Mouse (Mus musculus) CH12.LX (cell line): ENCODE results near the gene Slc25a45. TPM values are rescaled to one million over a fixed set of nuclear protein-coding genes. Genes with fewer than 3 reads are reported as not detected.
A peak's percentile ranks its signal among the peaks of the same experiment; 100 is the strongest.

Source experiments
- DNase-seq: peaks from one replicate; pipeline ENCODE4 v3.0.0-alpha.2; 2013; ENCODE audit errors: extremely low read depth
- H3K27ac ChIP-seq: 2 replicates; pipeline ENCODE4 v1.5.1; 2012; ENCODE audit warnings: low read depth, mild to moderate bottlenecking, control low read depth, moderate library complexity; ENCODE audit not compliant: insufficient read depth
- H3K27me3 ChIP-seq: replicated peaks from 2 replicates; pipeline ENCODE3; 2012; ENCODE audit warnings: inconsistent platforms
- H3K36me3 ChIP-seq, 2 experiments: replicated peaks in 1 of 2; 2 replicates each; pipeline versions ENCODE3 to v1.6.1; 2012; ENCODE audit warnings: inconsistent platforms in 1 of 2, low read length in 1 of 2, mild to moderate bottlenecking in 1 of 2, mixed read lengths in 1 of 2, moderate library complexity in 1 of 2; ENCODE audit not compliant: control insufficient read depth in 1 of 2, insufficient read depth in 1 of 2
- H3K4me1 ChIP-seq, 2 experiments: 2 replicates each; pipeline ENCODE4 v1.6.1; 2012; ENCODE audit warnings: inconsistent platforms in 1 of 2, moderate library complexity in 1 of 2; ENCODE audit not compliant: insufficient read depth in 2 of 2, control insufficient read depth in 1 of 2
- H3K4me2 ChIP-seq: 2 replicates; pipeline ENCODE4 v1.6.1; 2012; ENCODE audit warnings: low read depth, mild to moderate bottlenecking, control low read depth; ENCODE audit not compliant: poor library complexity, insufficient read depth, severe bottlenecking
- H3K4me3 ChIP-seq, 3 experiments: fragments of 150-350 bp in 1 of 3; sonication (generic) in 1 of 3; replicated peaks in 1 of 3; 2 replicates each; pipeline versions ENCODE3 to v1.5.1; 2011 to 2012; ENCODE audit warnings: low read depth in 2 of 3, low read length in 2 of 3, mild to moderate bottlenecking in 2 of 3, moderate library complexity in 2 of 3, control low read depth in 1 of 3, improper control_type of control experiment in 1 of 3, inconsistent platforms in 1 of 3, mixed read lengths in 1 of 3; ENCODE audit not compliant: poor library complexity in 1 of 3
- H3K79me2 ChIP-seq: replicated peaks from 2 replicates; pipeline ENCODE4 v1.6.1; 2012; ENCODE audit warnings: mild to moderate bottlenecking, moderate library complexity; ENCODE audit not compliant: control insufficient read depth, poor library complexity, insufficient read depth, severe bottlenecking; ENCODE audit errors: extremely low read depth
- H3K9ac ChIP-seq: 2 replicates; pipeline ENCODE4 v1.6.1; 2012; ENCODE audit warnings: low read depth, mild to moderate bottlenecking, control low read depth, moderate library complexity; ENCODE audit not compliant: insufficient read depth
- H3K9me3 ChIP-seq: replicated peaks from 2 replicates; pipeline ENCODE3; 2012; ENCODE audit warnings: low read length, inconsistent platforms, mixed read lengths
- CHD2 ChIP-seq: IDR thresholded peaks from 2 replicates; pipeline ENCODE4 v1.6.1; 2011; ENCODE audit warnings: low read length, improper control_type of control experiment
- CTCF ChIP-seq, 2 experiments: IDR thresholded peaks in 1 of 2; conservative IDR thresholded peaks in 1 of 2; 2 replicates each; pipeline ENCODE4 v1.5.1; 2011 to 2012; ENCODE audit warnings: low read depth in 2 of 2, low read length in 2 of 2, improper control_type of control experiment in 1 of 2, inconsistent platforms in 1 of 2, mild to moderate bottlenecking in 1 of 2, moderate library complexity in 1 of 2
- E2F4 ChIP-seq: IDR thresholded peaks from 2 replicates; pipeline ENCODE4 v1.6.1; 2011; ENCODE audit warnings: low read depth, low read length, improper control_type of control experiment; ENCODE audit not compliant: insufficient replicate concordance
- EP300 ChIP-seq: IDR thresholded peaks from 2 replicates; pipeline ENCODE4 v1.6.1; 2011; ENCODE audit warnings: low read length, improper control_type of control experiment
- ETS1 ChIP-seq: conservative IDR thresholded peaks from 2 replicates; pipeline ENCODE4 v1.6.1; 2012; ENCODE audit warnings: low read depth, mild to moderate bottlenecking, inconsistent platforms, low read length, improper control_type of control experiment, moderate library complexity
- GABPA ChIP-seq: IDR thresholded peaks from 2 replicates; pipeline ENCODE4 v1.6.1; 2012; ENCODE audit warnings: low read depth, low read length, improper control_type of control experiment, inconsistent platforms; ENCODE audit not compliant: insufficient replicate concordance
- HCFC1 ChIP-seq: IDR thresholded peaks from 2 replicates; pipeline ENCODE4 v1.6.1; 2012; ENCODE audit warnings: low read depth, mild to moderate bottlenecking, inconsistent platforms, low read length, improper control_type of control experiment
- IRF4 ChIP-seq: IDR thresholded peaks from 2 replicates; pipeline ENCODE4 v1.6.1; 2014; ENCODE audit warnings: low read depth, mild to moderate bottlenecking, inconsistent platforms, low read length, improper control_type of control experiment
- JUN ChIP-seq: IDR thresholded peaks from 2 replicates; pipeline ENCODE4 v1.6.1; 2011; ENCODE audit warnings: low read depth, mild to moderate bottlenecking, low read length, improper control_type of control experiment, moderate library complexity; ENCODE audit not compliant: insufficient read depth
- JUND ChIP-seq: conservative IDR thresholded peaks from 2 replicates; pipeline ENCODE4 v1.6.1; 2011; ENCODE audit warnings: low read depth, low read length, improper control_type of control experiment
- KAT2A ChIP-seq: IDR thresholded peaks from 2 replicates; pipeline ENCODE4 v1.6.1; 2012; ENCODE audit warnings: low read length, improper control_type of control experiment, inconsistent platforms; ENCODE audit not compliant: insufficient replicate concordance
- MAX ChIP-seq: IDR thresholded peaks from 2 replicates; pipeline ENCODE4 v1.6.1; 2011; ENCODE audit warnings: low read length, improper control_type of control experiment
- MAZ ChIP-seq: IDR thresholded peaks from 2 replicates; pipeline ENCODE4 v1.6.1; 2012; ENCODE audit warnings: low read depth, mild to moderate bottlenecking, inconsistent platforms, low read length, improper control_type of control experiment, moderate library complexity
- MEF2A ChIP-seq: IDR thresholded peaks from 2 replicates; pipeline ENCODE4 v1.6.1; 2014; ENCODE audit warnings: low read depth, mild to moderate bottlenecking, inconsistent platforms, low read length, improper control_type of control experiment, borderline replicate concordance
- MXI1 ChIP-seq: IDR thresholded peaks from 2 replicates; pipeline ENCODE4 v1.6.1; 2011; ENCODE audit warnings: mild to moderate bottlenecking, low read depth, low read length, improper control_type of control experiment
- MYC ChIP-seq: IDR thresholded peaks from 2 replicates; pipeline ENCODE4 v1.6.1; 2011; ENCODE audit warnings: low read depth, mild to moderate bottlenecking, improper control_type of control experiment, low read length
- NELFE ChIP-seq: IDR thresholded peaks from 2 replicates; pipeline ENCODE4 v1.6.1; 2011; ENCODE audit warnings: low read depth, low read length, improper control_type of control experiment
- NRF1 ChIP-seq: IDR thresholded peaks from 2 replicates; pipeline ENCODE4 v1.6.1; 2014; ENCODE audit warnings: low read depth, mild to moderate bottlenecking, inconsistent platforms, low read length, improper control_type of control experiment, moderate library complexity
- PAX5 ChIP-seq: IDR thresholded peaks from 2 replicates; pipeline ENCODE4 v1.6.1; 2012; ENCODE audit warnings: low read length, inconsistent platforms, mixed read lengths
- POLR2A ChIP-seq: IDR thresholded peaks from 2 replicates; pipeline ENCODE4 v1.6.1; 2011; ENCODE audit warnings: low read depth, mild to moderate bottlenecking, improper control_type of control experiment, low read length
- POLR2AphosphoS2 ChIP-seq: IDR thresholded peaks from 2 replicates; pipeline ENCODE4 v1.6.1; 2011; ENCODE audit warnings: low read depth, low read length, improper control_type of control experiment
- RAD21 ChIP-seq: IDR thresholded peaks from 2 replicates; pipeline ENCODE4 v1.6.1; 2011; ENCODE audit warnings: low read depth, mild to moderate bottlenecking, low read length, improper control_type of control experiment, moderate library complexity
- RCOR1 ChIP-seq: conservative IDR thresholded peaks from 2 replicates; pipeline ENCODE4 v1.6.1; 2012; ENCODE audit warnings: low read depth, mild to moderate bottlenecking, inconsistent platforms, low read length, improper control_type of control experiment
- SIN3A ChIP-seq: IDR thresholded peaks from 2 replicates; pipeline ENCODE4 v1.6.1; 2012; ENCODE audit warnings: low read length, improper control_type of control experiment, inconsistent platforms
- SMC3 ChIP-seq: IDR thresholded peaks from 2 replicates; pipeline ENCODE4 v1.6.1; 2011; ENCODE audit warnings: low read depth, low read length, improper control_type of control experiment
- TCF12 ChIP-seq: IDR thresholded peaks from 2 replicates; pipeline ENCODE4 v1.6.1; 2014; ENCODE audit warnings: low read depth, mild to moderate bottlenecking, inconsistent platforms, low read length, improper control_type of control experiment
- ZMIZ1 ChIP-seq: IDR thresholded peaks from 2 replicates; pipeline ENCODE4 v1.6.1; 2012; ENCODE audit warnings: low read depth, mild to moderate bottlenecking, inconsistent platforms, low read length, improper control_type of control experiment
- dilution Hi-C: fragments of 300-500 bp; cut with MboI; formaldehyde crosslinking; loops from 2 replicates; pipeline ENCODE4 v1.14.3; 2020; ENCODE audit warnings: low sequenced_read_pairs; ENCODE audit not compliant: extremely low pct_unique_long_range_greater_than_20kb, extremely low pct_ligation_motif_present
- in situ Hi-C: fragments of 300-500 bp; cut with MboI; formaldehyde crosslinking; loops from 3 replicates; pipeline ENCODE4 v1.14.3; 2019; ENCODE audit warnings: low sequenced_read_pairs, low pct_ligation_motif_present, low pct_unique_long_range_greater_than_20kb, mixed read lengths
- polyA plus RNA-seq: library from polyadenylated mRNA; unstranded; fragments of >175 nt; gene quantifications from 2 replicates; pipeline ENCODE4 v1.2.1, GENCODE M21; 2012; ENCODE audit warnings: low read depth; ENCODE audit not compliant: insufficient read length
- total RNA-seq, 2 experiments: library from RNA; depleted of rRNA; stranded (reverse); fragments of 300-350 nt in 1 of 2; fragments of >200 nt in 1 of 2; gene quantifications; 2 replicates each; pipeline ENCODE4 v1.2.3; 2012 to 2014

Gene Slc25a45
- total and polyA plus RNA-seq, 3 experiments, result 22.7 to 33.0 (median 23.1) TPM

GRCm38 (mm10) chr19:5922963-5923362 lies 45.4 kb downstream of the Slc25a45 start:
- H3K4me1 ChIP-seq, result peaks cover 5 to 16% of the 10 kb centered on the region in 2 experiments; a peak in 2 of 4 replicates
- dilution Hi-C loops (no loop called here), in situ Hi-C loops (loop anchor here (5.0 kb wide), 2 partner anchors 39 to 94 kb away; partner anchors contain the start of genes Capn1 and Pola2)
- TF ChIP-seq MEF2A, result no peak
- no peak for TF ChIP-seq KAT2A
- no peak for TF ChIP-seq HCFC1
- TF ChIP-seq ZMIZ1, result no peak
- no peak for TF ChIP-seq JUN
- TF ChIP-seq CTCF (conservative IDR thresholded peaks at IDR 0.05 in 1 of 2, IDR thresholded peaks at IDR 0.05 in 1 of 2; ENCODE audit: low read depth in 2 of 2, low read length in 2 of 2), result no peak
- TF ChIP-seq SIN3A, result no peak
- no peak for TF ChIP-seq SMC3
- no peak for TF ChIP-seq POLR2AphosphoS2
- no peak for TF ChIP-seq JUND
- no peak for TF ChIP-seq ETS1
- no peak for TF ChIP-seq CHD2
- no peak for TF ChIP-seq EP300
- no peak for TF ChIP-seq MAZ
- no peak for TF ChIP-seq RCOR1
- TF ChIP-seq POLR2A, result no peak
- no peak for TF ChIP-seq NRF1
- no peak for TF ChIP-seq MAX
- TF ChIP-seq PAX5, result no peak
- TF ChIP-seq MYC, result no peak
- no peaks in the 10 kb centered on the region for H3K79me2 ChIP-seq
- no peak overlapping the region for H3K27ac ChIP-seq
- H3K27me3 ChIP-seq, result peaks cover 7% of the 10 kb centered on the region
- H3K9ac ChIP-seq, result no peak overlapping the region
- DNase-seq, result no peak
- no peak overlapping the region for H3K4me2 ChIP-seq
- no peaks in the 10 kb centered on the region for H3K9me3 ChIP-seq
- peaks cover 0 to 9% of the 10 kb centered on the region in 2 experiments for H3K36me3 ChIP-seq
- H3K4me3 ChIP-seq, result no peak overlapping the region

GRCm38 (mm10) chr19:5923990-5924712 lies 46.5 kb downstream of the Slc25a45 start:
- TF ChIP-seq TCF12 (peak; percentile 44; the same call in 1 of the 2 replicates), MEF2A (0 out of 2 replicates have a peak, but pooled peaks have one; percentile 28), MXI1 (peak; percentile 75), GABPA (no peak), RAD21 (peak; percentile 83), CHD2 (0 out of 2 replicates have a peak, but pooled peaks have one; percentile 25), ETS1 (no peak), NRF1 (no peak), ZMIZ1 (no peak), NELFE (peak; percentile 51; the same call in 1 of the 2 replicates), E2F4 (no peak), IRF4 (peak; percentile 45; the same call in 1 of the 2 replicates), SIN3A (peak; percentile 68), RCOR1 (no peak), JUN (no peak), CTCF (conservative IDR thresholded peaks at IDR 0.05 in 1 of 2, IDR thresholded peaks at IDR 0.05 in 1 of 2; ENCODE audit: low read depth in 2 of 2, low read length in 2 of 2) (peak; percentile 14 to 93; a peak in 2 of 4 replicates), MAZ (peak; percentile 61), SMC3 (peak; percentile 85), KAT2A (no peak), MYC (0 out of 2 replicates have a peak, but pooled peaks have one; percentile 10)
- dilution Hi-C loops, result no loop called here
- H3K36me3 ChIP-seq, result peaks cover 0 to under 1% of the 10 kb centered on the region in 2 experiments
- no peak overlapping the region for H3K27ac ChIP-seq
- H3K4me1 ChIP-seq, result peaks cover 5 to 28% of the 10 kb centered on the region in 2 experiments; a peak in 2 of 4 replicates
- peak overlapping the region; percentile 72 for H3K4me2 ChIP-seq
- peak overlapping the region; percentile 46 to 54 (median 48) for H3K4me3 ChIP-seq
- H3K27me3 ChIP-seq, result peaks cover 7% of the 10 kb centered on the region
- no peaks in the 10 kb centered on the region for H3K79me2 ChIP-seq
- no peaks in the 10 kb centered on the region for H3K9me3 ChIP-seq
- peak overlapping the region; percentile 16; the same call in 1 of the 2 replicates for H3K9ac ChIP-seq
- in situ Hi-C loops, result loop anchor here (5.0 kb wide), 2 partner anchors 38 to 93 kb away; partner anchors contain the start of genes Capn1 and Pola2
- DNase-seq, result peak; percentile 84
